Mouse (Mus musculus): ENCODE results near the gene Clock. TPM values are rescaled to one million over a fixed set of nuclear protein-coding genes. Genes with fewer than 3 reads are reported as not detected.

The Clock gene
- polyA plus RNA-seq, 1 experiment from 2014 or later, result 10.9 TPM

DNA sequence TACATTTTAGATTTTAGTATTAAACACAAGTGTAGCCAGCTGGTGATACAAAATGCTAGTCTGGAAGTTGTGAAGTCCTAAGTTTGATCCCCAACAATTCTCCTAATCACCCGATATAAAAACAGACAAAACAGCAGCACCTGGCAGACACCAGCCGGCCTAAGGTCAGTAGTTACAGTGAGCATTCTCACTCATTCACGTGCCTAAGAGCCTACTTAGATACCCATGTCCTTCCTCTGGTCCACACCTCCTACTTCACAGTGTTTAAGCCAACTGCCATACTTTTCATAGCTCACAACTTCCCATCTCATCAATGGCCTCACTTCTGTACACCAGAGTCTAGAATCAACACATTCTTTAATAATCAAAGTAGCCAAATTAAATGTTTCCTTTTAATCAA is 61.3 kb downstream of the Clock start:
- no peak overlapping the region for H3K27ac ChIP-seq (ENCODE audit: low read length)
- ATAC-seq, result no peak
- H3K9ac ChIP-seq (ENCODE audit: low read depth, low read length), result no peak overlapping the region
- WGBS, result 81% methylated on average over 3 of the region's 3 CpGs
- no peaks in the 10 kb centered on the region for H3K4me1 ChIP-seq (ENCODE audit: control insufficient read depth, insufficient read depth, low read length)
- no peak overlapping the region for H3K4me3 ChIP-seq (ENCODE audit: low read length)
- no peaks in the 10 kb centered on the region for H3K9me3 ChIP-seq (ENCODE audit: control insufficient read depth, low read length)
- no peak overlapping the region for H3K4me2 ChIP-seq (ENCODE audit: low read depth, low read length)
- no peaks in the 10 kb centered on the region for H3K27me3 ChIP-seq (replicated peaks; ENCODE audit: control insufficient read depth, insufficient read depth, low read length)
- peaks cover 3% of the 10 kb centered on the region; the same call in 1 of the 2 replicates for H3K36me3 ChIP-seq (ENCODE audit: control insufficient read depth, insufficient read depth, low read length)

DNA sequence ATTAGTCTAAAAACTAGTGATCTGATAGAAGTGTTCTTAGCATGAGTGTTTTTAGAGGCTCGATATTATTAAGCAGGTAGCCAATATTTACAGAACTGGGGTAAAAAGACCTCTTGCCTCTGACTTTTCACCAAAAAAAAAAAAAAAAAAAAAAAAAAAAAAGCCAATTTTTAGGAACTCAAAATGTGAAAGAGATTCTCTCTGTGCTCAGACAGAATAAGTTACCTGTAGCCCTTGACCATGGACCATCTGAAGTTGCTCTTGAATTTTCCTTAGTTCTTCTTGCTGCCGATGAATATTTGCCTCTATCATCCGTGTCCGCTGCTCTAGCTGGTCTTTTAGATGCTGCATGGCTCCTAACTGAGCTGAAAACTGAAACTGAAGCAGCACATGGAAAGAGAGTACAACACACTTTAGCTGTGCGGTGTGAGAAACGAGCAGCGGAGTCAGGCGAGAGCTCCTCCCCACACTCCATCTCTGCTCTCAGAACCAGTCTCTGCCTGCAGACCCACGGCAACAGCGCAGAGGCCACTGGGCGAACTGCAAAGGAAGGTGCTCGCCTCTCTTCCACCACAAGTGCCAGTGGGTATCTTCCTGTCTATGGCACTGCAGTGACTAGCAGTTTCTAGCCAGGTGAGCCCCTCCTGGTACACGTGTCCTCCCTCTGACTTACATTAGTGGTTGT is 73.3 kb downstream of the Clock start:
- no peaks in the 10 kb centered on the region for H3K9me3 ChIP-seq (ENCODE audit: control insufficient read depth, low read length)
- H3K27ac ChIP-seq (ENCODE audit: low read length), result no peak overlapping the region
- H3K4me1 ChIP-seq (ENCODE audit: control insufficient read depth, insufficient read depth, low read length), result no peaks in the 10 kb centered on the region
- H3K36me3 ChIP-seq (ENCODE audit: control insufficient read depth, insufficient read depth, low read length), result peaks cover 2% of the 10 kb centered on the region; the same call in 1 of the 2 replicates
- ATAC-seq, result no peak
- no peak overlapping the region for H3K4me2 ChIP-seq (ENCODE audit: low read depth, low read length)
- 89% methylated on average over 13 of the region's 13 CpGs for WGBS
- no peaks in the 10 kb centered on the region for H3K27me3 ChIP-seq (replicated peaks; ENCODE audit: control insufficient read depth, insufficient read depth, low read length)
- no peak overlapping the region for H3K9ac ChIP-seq (ENCODE audit: low read depth, low read length)
- H3K4me3 ChIP-seq (ENCODE audit: low read length), result no peak overlapping the region

DNA sequence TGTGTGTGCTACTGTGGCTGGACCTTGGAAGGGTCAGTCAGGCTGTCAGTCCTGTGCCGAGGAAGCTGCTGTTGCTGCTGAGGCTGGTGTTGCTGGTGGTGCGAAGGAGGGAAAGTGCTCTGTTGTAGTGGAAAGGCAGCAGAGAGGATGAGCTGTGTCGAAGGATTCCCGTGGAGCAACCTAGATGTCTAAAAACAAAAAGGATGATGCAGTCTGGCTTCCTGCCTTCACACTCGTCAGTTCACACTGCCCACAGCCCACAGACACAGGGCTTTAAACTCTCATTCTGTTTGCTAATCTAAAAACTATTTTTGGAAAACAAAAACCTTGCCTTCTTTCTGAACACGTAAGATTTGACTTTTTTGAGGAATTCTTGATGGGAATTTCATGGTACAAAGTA is 87.9 kb downstream of the Clock start:
- WGBS, result 86% methylated on average over 6 of the region's 6 CpGs

DNA sequence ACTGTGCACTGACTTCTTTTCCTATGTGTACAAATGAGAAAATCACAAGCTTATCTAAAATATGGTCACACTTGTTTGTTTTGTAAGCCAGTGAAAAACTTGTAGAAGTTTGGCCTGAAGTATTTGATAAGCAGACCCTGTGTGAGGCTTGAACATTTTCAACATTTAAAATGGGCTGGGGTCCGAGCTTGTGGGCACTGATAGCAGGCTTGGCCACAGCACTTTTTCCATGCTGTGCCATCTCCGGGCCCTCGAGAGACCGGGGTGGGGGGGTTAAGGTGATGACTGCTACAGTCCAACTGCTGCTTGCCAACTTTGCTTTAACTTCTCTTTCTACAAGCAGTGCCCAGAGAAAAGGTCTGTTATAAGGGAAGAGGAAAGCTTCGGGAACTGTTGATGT is 96.5 kb downstream of the Clock start:
- peaks cover 13% of the 10 kb centered on the region; the same call in 1 of the 2 replicates for H3K36me3 ChIP-seq (ENCODE audit: control insufficient read depth, insufficient read depth, low read length)
- H3K9ac ChIP-seq (ENCODE audit: low read depth, low read length), result no peak overlapping the region
- no peaks in the 10 kb centered on the region for H3K27me3 ChIP-seq (replicated peaks; ENCODE audit: control insufficient read depth, insufficient read depth, low read length)
- H3K4me2 ChIP-seq (ENCODE audit: low read depth, low read length), result no peak overlapping the region
- no peak overlapping the region for H3K4me3 ChIP-seq (ENCODE audit: low read length)
- WGBS, result 92% methylated on average over 5 of the region's 5 CpGs
- H3K27ac ChIP-seq (ENCODE audit: low read length), result no peak overlapping the region
- H3K9me3 ChIP-seq (ENCODE audit: control insufficient read depth, low read length), result no peaks in the 10 kb centered on the region
- ATAC-seq, result no peak
- no peaks in the 10 kb centered on the region for H3K4me1 ChIP-seq (ENCODE audit: control insufficient read depth, insufficient read depth, low read length)

More for the DNA sequence above, 87.9 kb downstream of the Clock start:
- Histone ChIP-seq H3K9me3 (ENCODE audit: control insufficient read depth, low read length) (no peaks in the 10 kb centered on the region), H3K9ac (ENCODE audit: low read depth, low read length) (no peak overlapping the region), H3K27me3 (replicated peaks; ENCODE audit: control insufficient read depth, insufficient read depth, low read length) (no peaks in the 10 kb centered on the region), H3K36me3 (ENCODE audit: control insufficient read depth, insufficient read depth, low read length) (peaks cover 5% of the 10 kb centered on the region; the same call in 1 of the 2 replicates), H3K4me1 (ENCODE audit: control insufficient read depth, insufficient read depth, low read length) (no peaks in the 10 kb centered on the region), H3K4me3 (ENCODE audit: low read length) (no peak overlapping the region), H3K4me2 (ENCODE audit: low read depth, low read length) (no peak overlapping the region), H3K27ac (ENCODE audit: low read length) (no peak overlapping the region)
- no peak for ATAC-seq

DNA sequence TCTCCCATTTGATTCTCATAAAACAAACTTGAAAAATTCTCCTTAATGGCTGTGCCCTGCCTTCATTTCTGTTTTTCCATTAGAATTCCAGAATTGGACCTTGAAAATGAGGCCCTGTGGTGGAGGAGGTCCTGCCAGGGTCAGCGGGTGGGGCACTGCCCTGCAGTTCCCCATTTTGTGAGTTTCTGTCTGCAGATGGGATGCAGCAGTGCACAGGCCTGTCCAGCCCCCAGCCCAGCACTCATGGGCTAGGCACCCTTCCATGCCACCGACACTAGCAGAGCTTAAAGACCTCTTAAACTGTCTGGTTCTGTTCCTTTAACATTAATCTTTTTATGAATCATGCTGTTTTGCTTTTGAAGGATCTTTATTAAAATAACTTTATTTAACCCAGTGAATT is 98.7 kb downstream of the Clock start:
- 73% methylated on average over 2 of the region's 2 CpGs for WGBS

DNA sequence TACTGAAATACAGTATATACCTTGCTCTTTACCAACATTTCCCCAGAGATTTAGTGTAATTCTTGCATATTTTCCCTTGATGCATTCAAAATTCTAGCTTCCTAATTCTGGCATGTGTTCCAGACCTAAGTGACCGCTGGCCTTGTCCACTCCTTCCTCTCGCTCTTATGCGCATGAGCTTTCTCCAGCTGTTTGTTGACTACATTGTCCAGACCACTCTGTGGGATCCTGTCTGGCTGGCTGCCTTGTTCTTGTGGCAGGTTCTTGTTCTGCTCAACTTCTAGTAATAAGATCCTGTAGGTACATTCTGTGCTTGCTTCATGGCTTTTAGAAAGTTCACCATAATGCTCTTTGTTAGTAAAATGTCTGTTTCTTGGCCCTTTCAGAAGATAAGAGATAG is 101.4 kb downstream of the Clock start:
- 74% methylated on average over 3 of the region's 3 CpGs for WGBS
- Histone ChIP-seq H3K27me3 (replicated peaks; ENCODE audit: control insufficient read depth, insufficient read depth, low read length) (no peaks in the 10 kb centered on the region), H3K36me3 (ENCODE audit: control insufficient read depth, insufficient read depth, low read length) (peaks cover 23% of the 10 kb centered on the region), H3K9me3 (ENCODE audit: control insufficient read depth, low read length) (no peaks in the 10 kb centered on the region), H3K4me2 (ENCODE audit: low read depth, low read length) (no peak overlapping the region), H3K4me3 (ENCODE audit: low read length) (no peak overlapping the region), H3K27ac (ENCODE audit: low read length) (no peak overlapping the region), H3K9ac (ENCODE audit: low read depth, low read length) (no peak overlapping the region), H3K4me1 (ENCODE audit: control insufficient read depth, insufficient read depth, low read length) (no peaks in the 10 kb centered on the region)
- no peak for ATAC-seq

More for the DNA sequence above, 98.7 kb downstream of the Clock start:
- no peak for ATAC-seq
- Histone ChIP-seq H3K27me3 (replicated peaks; ENCODE audit: control insufficient read depth, insufficient read depth, low read length) (no peaks in the 10 kb centered on the region), H3K9ac (ENCODE audit: low read depth, low read length) (no peak overlapping the region), H3K4me2 (ENCODE audit: low read depth, low read length) (no peak overlapping the region), H3K4me1 (ENCODE audit: control insufficient read depth, insufficient read depth, low read length) (no peaks in the 10 kb centered on the region), H3K27ac (ENCODE audit: low read length) (no peak overlapping the region), H3K4me3 (ENCODE audit: low read length) (no peak overlapping the region), H3K9me3 (ENCODE audit: control insufficient read depth, low read length) (no peaks in the 10 kb centered on the region), H3K36me3 (ENCODE audit: control insufficient read depth, insufficient read depth, low read length) (peaks cover 18% of the 10 kb centered on the region)

DNA sequence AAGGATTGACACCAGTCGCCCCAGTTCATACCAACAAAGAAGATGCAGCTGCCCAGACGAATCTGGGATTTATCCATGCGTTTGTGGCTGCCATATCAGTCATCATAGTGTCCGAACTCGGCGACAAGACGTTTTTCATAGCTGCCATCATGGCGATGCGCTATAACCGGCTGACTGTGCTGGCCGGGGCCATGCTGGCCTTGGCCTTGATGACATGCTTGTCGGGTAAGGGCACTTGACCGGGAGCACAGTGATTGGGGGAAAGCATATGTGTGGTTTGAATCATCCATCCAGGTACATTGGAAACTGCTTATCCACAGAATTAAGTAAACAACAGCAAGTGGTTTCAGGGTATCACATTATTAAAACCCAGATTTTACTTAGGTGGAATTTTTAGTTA is 105.2 kb downstream of the Clock start:
- Histone ChIP-seq H3K4me2 (ENCODE audit: low read depth, low read length) (no peak overlapping the region), H3K27me3 (replicated peaks; ENCODE audit: control insufficient read depth, insufficient read depth, low read length) (no peaks in the 10 kb centered on the region), H3K9ac (ENCODE audit: low read depth, low read length) (no peak overlapping the region), H3K4me1 (ENCODE audit: control insufficient read depth, insufficient read depth, low read length) (no peaks in the 10 kb centered on the region; the same call in 1 of the 2 replicates), H3K4me3 (ENCODE audit: low read length) (no peak overlapping the region), H3K27ac (ENCODE audit: low read length) (no peak overlapping the region), H3K36me3 (ENCODE audit: control insufficient read depth, insufficient read depth, low read length) (peaks cover 18% of the 10 kb centered on the region), H3K9me3 (ENCODE audit: control insufficient read depth, low read length) (no peaks in the 10 kb centered on the region)
- no peak for ATAC-seq
- 90% methylated on average over 13 of the region's 13 CpGs for WGBS

DNA sequence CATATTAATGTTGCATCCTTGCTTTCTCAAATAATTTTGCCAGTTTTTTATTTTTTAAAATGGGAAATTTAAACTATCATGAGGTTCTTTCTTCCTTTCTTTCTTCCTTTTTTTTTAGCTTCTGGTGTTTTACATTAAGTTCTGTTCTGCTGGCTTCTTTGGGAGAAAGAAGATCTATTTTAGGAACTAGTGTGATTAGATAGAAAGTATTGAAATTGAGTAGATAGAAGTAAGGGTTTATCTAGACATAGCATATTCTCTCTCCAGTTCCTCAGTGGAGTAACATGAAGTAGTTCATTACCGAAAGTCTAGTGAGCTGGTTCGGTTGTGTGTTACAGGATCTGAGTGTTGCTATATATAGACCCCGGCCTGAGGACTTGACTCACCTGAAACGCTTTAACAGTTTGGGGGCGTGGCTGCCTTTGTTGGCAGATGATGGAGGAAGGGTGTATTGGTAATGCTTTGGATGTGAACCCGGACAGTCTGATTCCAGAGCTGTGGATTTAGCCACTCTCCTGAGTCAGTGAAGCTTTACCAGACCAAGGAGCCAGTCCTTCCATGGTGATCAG is 110.1 kb downstream of the Clock start:
- H3K4me2 ChIP-seq (ENCODE audit: low read depth, low read length), result no peak overlapping the region
- 75% methylated on average over 6 of the region's 6 CpGs for WGBS
- no peak overlapping the region for H3K27ac ChIP-seq (ENCODE audit: low read length)
- no peak for ATAC-seq
- H3K36me3 ChIP-seq (ENCODE audit: control insufficient read depth, insufficient read depth, low read length), result peaks cover 6% of the 10 kb centered on the region; the same call in 1 of the 2 replicates
- peaks cover 9% of the 10 kb centered on the region for H3K4me1 ChIP-seq (ENCODE audit: control insufficient read depth, insufficient read depth, low read length)
- no peaks in the 10 kb centered on the region for H3K9me3 ChIP-seq (ENCODE audit: control insufficient read depth, low read length)
- no peak overlapping the region for H3K9ac ChIP-seq (ENCODE audit: low read depth, low read length)
- no peaks in the 10 kb centered on the region for H3K27me3 ChIP-seq (replicated peaks; ENCODE audit: control insufficient read depth, insufficient read depth, low read length)
- H3K4me3 ChIP-seq (ENCODE audit: low read length), result no peak overlapping the region

DNA sequence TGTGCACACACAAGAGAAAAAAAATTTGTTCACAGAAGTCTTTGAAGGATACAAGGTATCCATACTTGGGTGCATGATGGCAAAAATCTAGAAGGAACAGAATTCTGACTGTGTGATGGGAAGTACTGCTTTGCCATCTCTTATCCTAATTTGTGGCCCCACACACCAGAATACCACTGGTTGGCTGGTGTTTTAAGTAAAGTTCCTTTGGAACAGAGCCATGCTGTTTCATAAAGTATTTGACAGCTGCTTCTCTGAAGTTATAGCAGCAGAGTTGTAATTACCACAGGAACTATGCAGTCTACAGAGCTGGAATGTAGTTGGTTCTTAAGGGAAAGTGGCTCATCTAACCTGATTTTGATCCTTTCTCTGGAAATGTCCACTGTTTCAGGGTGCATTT is 111.5 kb downstream of the Clock start:
- peaks cover 14% of the 10 kb centered on the region for H3K4me1 ChIP-seq (ENCODE audit: control insufficient read depth, insufficient read depth, low read length)
- ATAC-seq, result no peak
- no peak overlapping the region for H3K27ac ChIP-seq (ENCODE audit: low read length)
- H3K9me3 ChIP-seq (ENCODE audit: control insufficient read depth, low read length), result no peaks in the 10 kb centered on the region
- H3K4me3 ChIP-seq (ENCODE audit: low read length), result no peak overlapping the region
- H3K4me2 ChIP-seq (ENCODE audit: low read depth, low read length), result no peak overlapping the region
- H3K9ac ChIP-seq (ENCODE audit: low read depth, low read length), result no peak overlapping the region
- no peaks in the 10 kb centered on the region for H3K27me3 ChIP-seq (replicated peaks; ENCODE audit: control insufficient read depth, insufficient read depth, low read length)
- peaks cover 3% of the 10 kb centered on the region; the same call in 1 of the 2 replicates for H3K36me3 ChIP-seq (ENCODE audit: control insufficient read depth, insufficient read depth, low read length)

Measured in intestine, embryonic 16.5 days (tissue).